Mouse (Mus musculus): ENCODE measurements around the gene Bok. TPM values are rescaled to one million over a fixed set of nuclear protein-coding genes. Genes with fewer than 3 reads are reported as not detected.
A peak's percentile ranks its signal among the peaks of the same experiment; 100 is the strongest.

The Bok gene
- polyA plus RNA-seq, 1 experiment from 2014 or later = 53.0 TPM

- Histone ChIP-seq H3K27ac (ENCODE audit: low read length) (no peak overlapping the region), H3K9ac (ENCODE audit: low read depth, low read length) (no peak overlapping the region), H3K4me3 (ENCODE audit: low read length) (no peak overlapping the region), H3K9me3 (ENCODE audit: control insufficient read depth, low read length) (no peaks in the 10 kb centered on the region), H3K4me2 (ENCODE audit: low read depth, low read length) (no peak overlapping the region), H3K36me3 (ENCODE audit: control insufficient read depth, insufficient read depth, low read length) (peaks cover 3% of the 10 kb centered on the region; the same call in 1 of the 2 replicates), H3K27me3 (replicated peaks; ENCODE audit: control insufficient read depth, insufficient read depth, low read length) (no peaks in the 10 kb centered on the region), H3K4me1 (ENCODE audit: control insufficient read depth, insufficient read depth, low read length) (no peaks in the 10 kb centered on the region)
- no peak for ATAC-seq
- 73% methylated on average over 3 of the region's 3 CpGs for WGBS
These were observed 40.7 kb downstream of the Bok start for GRCm38 (mm10) chr1:93726116-93726515.

- peaks cover 3% of the 10 kb centered on the region; the same call in 1 of the 2 replicates for H3K36me3 ChIP-seq (ENCODE audit: control insufficient read depth, insufficient read depth, low read length)
- H3K4me3 ChIP-seq (ENCODE audit: low read length) = no peak overlapping the region
- no peaks in the 10 kb centered on the region for H3K27me3 ChIP-seq (replicated peaks; ENCODE audit: control insufficient read depth, insufficient read depth, low read length)
- peak; percentile 26; the same call in 1 of the 2 replicates for ATAC-seq
- no peak overlapping the region for H3K4me2 ChIP-seq (ENCODE audit: low read depth, low read length)
- H3K9ac ChIP-seq (ENCODE audit: low read depth, low read length) = no peak overlapping the region
- WGBS = 66% methylated on average over 3 of the region's 3 CpGs
- H3K4me1 ChIP-seq (ENCODE audit: control insufficient read depth, insufficient read depth, low read length) = no peaks in the 10 kb centered on the region
- H3K27ac ChIP-seq (ENCODE audit: low read length) = no peak overlapping the region
- no peaks in the 10 kb centered on the region for H3K9me3 ChIP-seq (ENCODE audit: control insufficient read depth, low read length)
These were observed 41.5 kb downstream of the Bok start for GRCm38 (mm10) chr1:93726974-93727373.

- 93% methylated on average over 5 of the region's 5 CpGs for WGBS
- Histone ChIP-seq H3K27me3 (replicated peaks; ENCODE audit: control insufficient read depth, insufficient read depth, low read length) (no peaks in the 10 kb centered on the region), H3K4me2 (ENCODE audit: low read depth, low read length) (peak overlapping the region; percentile 42; the same call in 1 of the 2 replicates), H3K4me1 (ENCODE audit: control insufficient read depth, insufficient read depth, low read length) (no peaks in the 10 kb centered on the region), H3K27ac (ENCODE audit: low read length) (no peak overlapping the region), H3K36me3 (ENCODE audit: control insufficient read depth, insufficient read depth, low read length) (no peaks in the 10 kb centered on the region), H3K4me3 (ENCODE audit: low read length) (peak overlapping the region; percentile 24; the same call in 1 of the 2 replicates), H3K9me3 (ENCODE audit: control insufficient read depth, low read length) (no peaks in the 10 kb centered on the region), H3K9ac (ENCODE audit: low read depth, low read length) (peak overlapping the region; percentile 57)
- peak; percentile 46 for ATAC-seq
These were observed 45.6 kb downstream of the Bok start for GRCm38 (mm10) chr1:93731103-93731502.

- Histone ChIP-seq H3K9ac (ENCODE audit: low read depth, low read length) (no peak overlapping the region), H3K27me3 (replicated peaks; ENCODE audit: control insufficient read depth, insufficient read depth, low read length) (no peaks in the 10 kb centered on the region), H3K4me2 (ENCODE audit: low read depth, low read length) (no peak overlapping the region), H3K4me1 (ENCODE audit: control insufficient read depth, insufficient read depth, low read length) (no peaks in the 10 kb centered on the region), H3K9me3 (ENCODE audit: control insufficient read depth, low read length) (no peaks in the 10 kb centered on the region), H3K36me3 (ENCODE audit: control insufficient read depth, insufficient read depth, low read length) (no peaks in the 10 kb centered on the region), H3K4me3 (ENCODE audit: low read length) (no peak overlapping the region), H3K27ac (ENCODE audit: low read length) (no peak overlapping the region)
- ATAC-seq = peak; percentile 55
- 20% methylated on average over 3 of the region's 3 CpGs for WGBS
These were observed 46.4 kb downstream of the Bok start for GRCm38 (mm10) chr1:93731880-93732281.

- Histone ChIP-seq H3K4me1 (ENCODE audit: control insufficient read depth, insufficient read depth, low read length) (peaks cover 6% of the 10 kb centered on the region; the same call in 1 of the 2 replicates), H3K4me3 (ENCODE audit: low read length) (no peak overlapping the region), H3K36me3 (ENCODE audit: control insufficient read depth, insufficient read depth, low read length) (no peaks in the 10 kb centered on the region), H3K4me2 (ENCODE audit: low read depth, low read length) (no peak overlapping the region), H3K9me3 (ENCODE audit: control insufficient read depth, low read length) (no peaks in the 10 kb centered on the region), H3K27me3 (replicated peaks; ENCODE audit: control insufficient read depth, insufficient read depth, low read length) (no peaks in the 10 kb centered on the region), H3K9ac (ENCODE audit: low read depth, low read length) (no peak overlapping the region), H3K27ac (ENCODE audit: low read length) (no peak overlapping the region)
- WGBS = 86% methylated on average over 3 of the region's 3 CpGs
- ATAC-seq = no peak
These were observed 50.4 kb downstream of the Bok start for GRCm38 (mm10) chr1:93735859-93736258.

- 90% methylated on average over 5 of the region's 5 CpGs for WGBS
- Histone ChIP-seq H3K9me3 (ENCODE audit: control insufficient read depth, low read length) (no peaks in the 10 kb centered on the region), H3K4me1 (ENCODE audit: control insufficient read depth, insufficient read depth, low read length) (peaks cover 9% of the 10 kb centered on the region), H3K27me3 (replicated peaks; ENCODE audit: control insufficient read depth, insufficient read depth, low read length) (no peaks in the 10 kb centered on the region), H3K9ac (ENCODE audit: low read depth, low read length) (no peak overlapping the region), H3K36me3 (ENCODE audit: control insufficient read depth, insufficient read depth, low read length) (no peaks in the 10 kb centered on the region), H3K4me2 (ENCODE audit: low read depth, low read length) (no peak overlapping the region), H3K4me3 (ENCODE audit: low read length) (no peak overlapping the region), H3K27ac (ENCODE audit: low read length) (no peak overlapping the region)
- no peak for ATAC-seq
These were observed 52.3 kb downstream of the Bok start for GRCm38 (mm10) chr1:93737711-93738110.

GRCm38 (mm10) chr1:93740671-93741070, 55.2 kb downstream of the Bok start:
- H3K9me3 ChIP-seq (ENCODE audit: control insufficient read depth, low read length) = no peaks in the 10 kb centered on the region
- H3K4me3 ChIP-seq (ENCODE audit: low read length) = no peak overlapping the region
- 0 out of 2 replicates have a peak, but pooled peaks cover 3% of the 10 kb centered on the region for H3K36me3 ChIP-seq (ENCODE audit: control insufficient read depth, insufficient read depth, low read length)
- H3K27me3 ChIP-seq (replicated peaks; ENCODE audit: control insufficient read depth, insufficient read depth, low read length) = no peaks in the 10 kb centered on the region
- H3K27ac ChIP-seq (ENCODE audit: low read length) = no peak overlapping the region
- H3K9ac ChIP-seq (ENCODE audit: low read depth, low read length) = no peak overlapping the region
- peaks cover 9% of the 10 kb centered on the region for H3K4me1 ChIP-seq (ENCODE audit: control insufficient read depth, insufficient read depth, low read length)
- WGBS = 95% methylated on average over 2 of the region's 2 CpGs
- ATAC-seq = no peak
- H3K4me2 ChIP-seq (ENCODE audit: low read depth, low read length) = no peak overlapping the region

- no peaks in the 10 kb centered on the region for H3K9me3 ChIP-seq (ENCODE audit: control insufficient read depth, low read length)
- H3K27me3 ChIP-seq (replicated peaks; ENCODE audit: control insufficient read depth, insufficient read depth, low read length) = no peaks in the 10 kb centered on the region
- H3K36me3 ChIP-seq (ENCODE audit: control insufficient read depth, insufficient read depth, low read length) = 0 out of 2 replicates have a peak, but pooled peaks cover 3% of the 10 kb centered on the region
- H3K4me1 ChIP-seq (ENCODE audit: control insufficient read depth, insufficient read depth, low read length) = peaks cover 9% of the 10 kb centered on the region
- 69% methylated on average over 4 of the region's 4 CpGs for WGBS
- no peak overlapping the region for H3K4me2 ChIP-seq (ENCODE audit: low read depth, low read length)
- ATAC-seq = no peak
- no peak overlapping the region for H3K4me3 ChIP-seq (ENCODE audit: low read length)
- H3K27ac ChIP-seq (ENCODE audit: low read length) = no peak overlapping the region
- H3K9ac ChIP-seq (ENCODE audit: low read depth, low read length) = no peak overlapping the region
These were observed 56.5 kb downstream of the Bok start for GRCm38 (mm10) chr1:93741987-93742386.

- no peak for ATAC-seq
- H3K27ac ChIP-seq (ENCODE audit: low read length) = no peak overlapping the region
- H3K4me2 ChIP-seq (ENCODE audit: low read depth, low read length) = no peak overlapping the region
These were observed 57.5 kb downstream of the Bok start for GRCm38 (mm10) chr1:93742910-93743309.

More at GRCm38 (mm10) chr1:93742910-93743309, 57.5 kb downstream of the Bok start:
- H3K4me3 ChIP-seq (ENCODE audit: low read length) = no peak overlapping the region
- no peaks in the 10 kb centered on the region for H3K27me3 ChIP-seq (replicated peaks; ENCODE audit: control insufficient read depth, insufficient read depth, low read length)
- peaks cover 5% of the 10 kb centered on the region for H3K4me1 ChIP-seq (ENCODE audit: control insufficient read depth, insufficient read depth, low read length)
- no peak overlapping the region for H3K9ac ChIP-seq (ENCODE audit: low read depth, low read length)
- 0 out of 2 replicates have a peak, but pooled peaks cover 3% of the 10 kb centered on the region for H3K36me3 ChIP-seq (ENCODE audit: control insufficient read depth, insufficient read depth, low read length)
- H3K9me3 ChIP-seq (ENCODE audit: control insufficient read depth, low read length) = no peaks in the 10 kb centered on the region

Measured in intestine, embryonic 16.5 days (tissue).